Mouse (Mus musculus): ENCODE measurements around the gene Zscan20. TPM values are rescaled to one million over a fixed set of nuclear protein-coding genes. Genes with fewer than 3 reads are reported as not detected.
A peak's percentile ranks its signal among the peaks of the same experiment; 100 is the strongest.
"Not testable (repeated sequence)": the region's sequence is repeated elsewhere in the genome, so short reads cannot be mapped to it uniquely, and the experiment has no call there.

Zscan20 gene
- polyA plus RNA-seq, 1 experiment from 2014 or later = 4.5 TPM

GRCm38 (mm10) chr4:128543956-128544486 is 65.9 kb downstream of the Zscan20 start:
- not testable (repeated sequence) for H3K27ac ChIP-seq (ENCODE audit: low read depth, low read length); H3K9me3 ChIP-seq (ENCODE audit: control insufficient read depth, low read length); H3K9ac ChIP-seq (ENCODE audit: low read length); H3K4me2 ChIP-seq (ENCODE audit: low read depth); H3K36me3 ChIP-seq (ENCODE audit: control insufficient read depth, insufficient read depth, low read length); H3K4me1 ChIP-seq (ENCODE audit: control insufficient read depth, insufficient read depth, low read length); ATAC-seq (ENCODE audit: insufficient read depth, low FRiP score, low TSS enrichment); H3K4me3 ChIP-seq (ENCODE audit: low read depth, low read length); DNase-seq (ENCODE audit: low spot score); H3K27me3 ChIP-seq (ENCODE audit: control insufficient read depth, insufficient read depth, low read length)
- 84% methylated on average over 2 of the region's 2 CpGs for WGBS

- no peaks in the 10 kb centered on the region for H3K36me3 ChIP-seq (ENCODE audit: control insufficient read depth, insufficient read depth, low read length)
- H3K27ac ChIP-seq (ENCODE audit: low read depth, low read length) = no peak overlapping the region
- H3K9me3 ChIP-seq (ENCODE audit: control insufficient read depth, low read length) = no peaks in the 10 kb centered on the region
- WGBS = 34% methylated on average over 2 of the region's 2 CpGs
- DNase-seq (ENCODE audit: low spot score) (peak; percentile 24), ATAC-seq (ENCODE audit: insufficient read depth, low FRiP score, low TSS enrichment) (no peak)
- H3K4me3 ChIP-seq (ENCODE audit: low read depth, low read length) = no peak overlapping the region
- H3K27me3 ChIP-seq (ENCODE audit: control insufficient read depth, insufficient read depth, low read length) = no peaks in the 10 kb centered on the region
- H3K4me2 ChIP-seq (ENCODE audit: low read depth) = no peak overlapping the region
- H3K9ac ChIP-seq (ENCODE audit: low read length) = no peak overlapping the region
- H3K4me1 ChIP-seq (ENCODE audit: control insufficient read depth, insufficient read depth, low read length) = no peaks in the 10 kb centered on the region
Observed at GRCm38 (mm10) chr4:128543378-128543777, 66.5 kb downstream of the Zscan20 start.

Other genes starting within 250 kb of the Zscan20 start
- gene Tlr12, start 8.5 kb upstream of the Zscan20 start, polyA plus RNA-seq (2014; fragmentation: Nextera tagmentation; extraction: Ambion mirVana) = 0.23 and 0.66 TPM in 2 replicates
- gene Phc2, start 44.6 kb upstream of the Zscan20 start, polyA plus RNA-seq (2014; fragmentation: Nextera tagmentation; extraction: Ambion mirVana) = 109 and 123 TPM in 2 replicates
- 0.33 and 0.45 TPM in 2 replicates for gene A3galt2, start 145.3 kb upstream of the Zscan20 start, polyA plus RNA-seq (2014; fragmentation: Nextera tagmentation; extraction: Ambion mirVana)
- gene Zfp362, start 195.9 kb upstream of the Zscan20 start, polyA plus RNA-seq (2014; fragmentation: Nextera tagmentation; extraction: Ambion mirVana) = 46.6 and 50.1 TPM in 2 replicates

Data from neural tube, embryonic 11.5 days (tissue).